Mouse (Mus musculus) neutrophil, adult 5-6 weeks (primary cell): ENCODE results near the gene Spatc1l. TPM values are rescaled to one million over a fixed set of nuclear protein-coding genes. Genes with fewer than 3 reads are reported as not detected.
A peak's percentile ranks its signal among the peaks of the same experiment; 100 is the strongest.

ENCODE experiments used
- ATAC-seq: fragments of 151-379, 151-347 bp; 2 replicates; pipeline ENCODE4 v1.8.0; 2017; ENCODE audit warnings: mild to moderate bottlenecking, moderate TSS enrichment; ENCODE audit not compliant: insufficient number of reproducible peaks, poor library complexity, low FRiP score, severe bottlenecking; ENCODE audit errors: extremely low read depth
- total RNA-seq: library from RNA; stranded (forward); fragments of 200-1000 nt; gene quantifications from 2 replicates; pipeline ENCODE4 v1.2.3, GENCODE M21; 2017

Spatc1l gene
- total RNA-seq: not detected in 2 replicates

DNA sequence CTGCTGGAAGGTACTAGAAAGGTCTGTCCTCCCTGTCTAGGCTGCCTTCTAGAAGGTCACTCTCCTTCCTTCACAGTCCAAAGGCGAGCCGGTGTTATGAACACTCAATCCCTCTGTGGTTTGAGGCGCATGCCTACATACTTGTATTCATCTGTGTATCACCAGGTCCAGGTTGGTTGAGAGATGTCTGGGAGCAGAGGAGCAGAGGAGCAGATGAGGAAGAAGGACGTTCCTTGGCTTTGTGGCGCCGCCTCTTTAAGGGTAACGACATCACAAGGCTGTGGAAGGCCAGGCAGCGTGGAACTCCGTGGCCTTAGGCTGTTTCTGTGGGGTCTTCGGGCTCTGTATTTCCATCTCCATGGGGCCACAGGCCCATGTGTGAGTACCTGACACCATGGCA, at the start of gene Spatc1l:
Gene Spatc1l (plus strand): TSS at position 301 of the 400 bp plus-strand sequence.
- ATAC-seq: no peak

- ATAC-seq: peak; percentile 94
These were observed 49.0 kb upstream of the Spatc1l start for GRCm38 (mm10) chr10:76512965-76513583.

DNA sequence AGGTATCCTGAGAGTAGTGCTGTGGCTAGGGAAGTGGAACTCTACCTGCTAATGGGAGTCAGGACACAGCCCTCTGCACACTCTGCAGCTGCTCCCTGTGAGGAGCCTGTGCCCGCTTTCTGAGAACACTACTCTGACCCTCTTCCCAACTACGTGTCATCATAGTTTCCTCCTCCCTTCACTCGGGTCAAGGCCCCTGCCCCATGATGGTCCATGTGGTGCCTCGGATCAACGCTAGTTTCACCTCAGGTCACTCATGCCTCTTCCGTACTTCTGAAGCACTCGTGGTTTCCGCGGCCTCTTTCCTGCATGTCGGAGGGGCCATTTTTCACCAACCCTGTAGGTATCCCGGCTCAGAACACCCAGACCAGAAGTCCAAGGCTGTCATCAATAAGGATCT, 31.1 kb upstream of the Spatc1l start:
- ATAC-seq: no peak

DNA sequence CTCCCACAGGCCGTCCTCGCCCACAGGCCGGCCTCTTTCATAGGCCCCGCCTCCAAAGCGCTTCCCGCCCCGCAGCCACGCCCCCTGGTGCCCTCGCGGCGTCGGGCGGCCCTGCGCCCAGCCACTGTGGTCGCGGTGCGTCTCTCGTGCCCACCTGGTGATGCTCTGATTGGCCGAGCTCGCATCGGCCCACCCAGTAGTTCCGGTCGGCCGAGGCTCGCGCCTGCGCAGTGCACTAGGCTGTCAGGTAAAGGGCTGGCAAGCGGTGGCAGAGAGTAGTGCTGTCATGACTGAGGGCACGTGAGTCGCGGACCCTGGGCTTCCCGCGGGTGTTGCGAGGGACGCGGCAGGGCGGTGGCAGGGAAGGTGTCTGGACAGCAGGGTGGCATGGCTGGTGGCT, 30.7 kb upstream of the Spatc1l start, which contains the start of gene Lss:
Gene Lss (plus strand): TSS at position 214 of the 400 bp plus-strand sequence.
- peak; percentile 92 for ATAC-seq

DNA sequence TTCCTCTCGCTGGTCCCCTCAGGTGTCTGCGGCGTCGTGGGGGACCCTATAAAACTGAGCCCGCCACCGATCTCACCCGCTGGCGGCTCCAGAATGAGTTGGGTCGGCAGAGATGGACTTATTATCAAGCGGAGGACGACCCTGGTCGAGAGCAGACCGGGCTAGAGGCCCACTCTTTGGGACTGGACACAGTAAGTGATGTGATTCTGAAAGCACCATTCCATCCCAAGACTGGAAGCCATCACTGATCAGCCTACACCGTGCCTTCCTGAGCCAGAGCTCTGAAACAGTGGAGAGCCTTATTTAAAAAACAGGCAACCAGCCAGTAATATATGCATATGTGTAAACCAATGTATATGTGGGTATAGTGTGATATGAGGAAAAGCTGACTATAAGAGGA, 30.2 kb upstream of the Spatc1l start:
- no peak for ATAC-seq

GRCm38 (mm10) chr10:76535526-76535925, 26.5 kb upstream of the Spatc1l start:
- ATAC-seq: no peak

DNA sequence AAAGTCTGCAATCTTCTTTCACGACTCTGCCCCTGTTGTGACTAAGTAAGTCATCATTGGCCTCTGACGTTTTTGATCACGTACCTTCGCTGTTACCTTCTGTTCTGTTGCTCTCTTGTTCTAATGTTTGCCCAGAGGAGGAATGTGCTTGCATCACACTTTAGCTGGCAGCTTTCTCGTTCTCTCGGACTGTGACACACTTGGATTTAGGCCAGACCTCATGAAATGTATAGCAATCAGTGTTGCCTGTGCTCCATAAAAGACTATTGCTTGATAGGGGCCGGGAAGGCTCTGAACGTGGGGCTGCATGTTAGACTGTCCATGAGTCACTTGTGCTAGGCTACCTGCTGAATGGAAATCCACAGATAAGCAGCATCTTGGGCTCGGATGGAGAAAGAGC, 24.5 kb upstream of the Spatc1l start:
- ATAC-seq: no peak

- peak; percentile 56 for ATAC-seq
These were observed 20.6 kb upstream of the Spatc1l start for GRCm38 (mm10) chr10:76541336-76542085.

GRCm38 (mm10) chr10:76542636-76543375, 19.3 kb upstream of the Spatc1l start:
- ATAC-seq: peak; percentile 21; the same call in 1 of the 2 replicates

GRCm38 (mm10) chr10:76546566-76546965, 15.5 kb upstream of the Spatc1l start:
- ATAC-seq: no peak

GRCm38 (mm10) chr10:76548218-76548617, 13.9 kb upstream of the Spatc1l start:
- ATAC-seq: no peak

DNA sequence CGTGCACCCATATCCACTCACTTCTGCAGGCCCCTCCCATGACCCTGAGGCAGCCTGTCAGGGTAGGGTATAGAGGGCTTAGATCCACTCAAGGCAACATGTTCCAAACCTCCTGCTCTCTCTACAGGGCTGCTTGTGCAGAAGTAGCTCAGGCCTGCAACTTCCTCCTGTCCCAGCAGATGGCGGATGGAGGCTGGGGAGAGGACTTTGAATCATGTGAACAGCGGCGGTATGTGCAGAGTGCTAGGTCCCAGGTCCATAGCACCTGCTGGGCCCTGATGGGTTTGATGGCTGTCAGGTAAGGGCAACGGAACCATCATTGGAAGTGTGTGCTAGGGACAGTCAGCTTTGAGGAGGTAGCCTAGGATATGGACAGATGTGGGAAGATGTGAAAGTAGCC, 11.6 kb upstream of the Spatc1l start:
- ATAC-seq: no peak

DNA sequence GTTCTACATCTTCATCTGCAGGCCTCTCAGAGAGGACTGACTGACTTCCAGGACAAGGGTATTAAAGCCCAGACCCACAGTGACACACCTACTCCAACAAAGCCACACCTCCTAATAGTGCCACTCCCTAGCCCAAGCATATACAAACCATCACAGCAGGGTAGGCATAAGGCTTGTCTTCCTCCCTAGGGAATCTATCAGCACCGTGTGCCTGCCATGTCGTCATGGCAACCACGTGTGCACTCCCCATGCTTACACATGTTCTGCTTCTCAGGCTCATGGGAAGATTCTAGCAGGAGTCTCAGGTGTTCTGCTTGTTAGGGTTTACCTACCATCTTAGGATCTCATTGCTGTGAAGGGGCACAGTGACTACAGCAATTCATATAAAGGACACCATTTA, 10.5 kb upstream of the Spatc1l start:
- no peak for ATAC-seq

GRCm38 (mm10) chr10:76554061-76554460, 8.0 kb upstream of the Spatc1l start:
- ATAC-seq: no peak

DNA sequence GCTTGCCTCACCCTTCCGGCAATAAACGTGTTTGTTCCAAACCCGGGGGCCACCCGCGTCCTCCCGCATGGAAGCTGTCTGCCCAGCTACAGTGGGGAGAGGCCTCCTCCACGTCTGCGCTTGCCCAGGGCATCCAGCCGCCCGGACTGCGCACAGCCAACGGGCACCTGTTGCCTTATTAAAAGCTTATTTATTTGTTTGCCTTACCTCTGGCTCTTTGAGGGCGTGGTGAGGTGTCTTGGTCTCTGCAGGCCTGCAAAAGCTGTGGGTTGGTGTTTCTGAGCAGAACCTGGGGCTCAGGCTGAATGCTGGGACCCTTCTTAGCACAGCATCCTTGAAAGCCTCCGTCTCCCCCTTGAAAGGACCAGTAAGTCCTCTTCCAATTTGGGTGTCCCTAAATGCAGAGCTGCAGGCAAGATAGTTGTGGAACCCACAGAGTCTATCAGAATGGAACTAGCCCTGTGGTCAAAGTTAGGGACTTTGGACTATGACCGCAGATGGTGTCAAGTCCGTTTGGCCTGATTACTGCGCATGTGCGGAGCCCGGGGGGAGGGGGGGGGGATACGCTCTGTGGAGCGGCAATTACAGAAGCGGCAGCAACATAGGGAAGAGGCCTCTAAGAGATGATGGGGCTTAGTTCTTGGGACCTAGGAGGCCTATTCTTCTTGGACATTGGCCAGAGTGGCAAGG, 8.1 kb downstream of the Spatc1l start:
- ATAC-seq: no peak

GRCm38 (mm10) chr10:76571070-76571469, 9.0 kb downstream of the Spatc1l start:
- no peak for ATAC-seq

DNA sequence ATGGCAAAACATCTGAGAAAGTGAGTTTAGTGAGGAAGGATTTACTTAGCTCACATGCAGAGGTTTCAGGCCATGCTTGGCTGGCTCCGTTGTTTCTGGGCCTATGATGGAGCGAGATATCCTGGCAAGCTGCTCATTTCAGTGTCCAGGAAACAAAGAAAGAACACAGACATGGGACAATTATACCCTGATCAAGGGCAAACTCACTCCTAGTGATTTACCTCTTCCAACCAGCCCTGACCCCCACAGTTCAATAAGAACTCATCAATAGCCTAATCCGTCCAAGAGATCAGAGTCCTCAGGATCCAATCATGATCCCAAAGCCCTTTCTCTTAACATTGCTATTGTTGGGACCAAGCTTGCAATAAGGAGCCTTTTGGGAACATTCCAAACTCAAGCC, 10.1 kb downstream of the Spatc1l start:
- ATAC-seq: no peak

- ATAC-seq: no peak
These were observed 13.3 kb downstream of the Spatc1l start, which contains the start of gene Ftcd for GRCm38 (mm10) chr10:76575374-76575773. Gene Ftcd (plus strand): TSS chr10:76575648.

DNA sequence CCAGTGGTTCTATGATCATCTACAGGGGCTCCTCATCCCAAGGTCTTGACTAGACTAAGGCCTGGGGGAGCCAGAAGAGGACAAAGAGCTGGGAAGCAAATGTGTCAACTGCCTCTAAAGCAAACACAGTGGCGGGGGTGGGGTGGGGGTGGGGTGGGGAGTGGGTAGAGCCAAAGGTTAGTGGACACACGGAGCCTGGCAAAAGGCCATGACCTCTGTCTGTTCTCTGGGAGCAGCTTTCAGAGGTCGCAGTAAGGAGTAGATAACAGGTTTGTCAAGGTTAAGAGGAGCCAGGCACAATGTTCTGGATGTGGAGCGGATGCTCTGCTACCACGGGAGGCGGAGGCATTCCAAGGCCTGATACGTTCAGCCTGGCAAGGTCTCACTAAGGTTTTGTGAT, 14.8 kb downstream of the Spatc1l start:
- ATAC-seq: no peak
